Mouse (Mus musculus) brain, embryonic 14.5 days (tissue): ENCODE results near the gene Ahcyl1.

Experiments
- CTCF ChIP-seq: fragments of 200-500 bp; IDR thresholded peaks from 2 replicates; pipeline ENCODE4 v1.5.1; 2012; ENCODE audit warnings: inconsistent platforms, mild to moderate bottlenecking, moderate library complexity, borderline replicate concordance; ENCODE audit not compliant: insufficient read depth, insufficient read length; ENCODE audit errors: extremely low read depth
- POLR2A ChIP-seq: fragments of 200-500 bp; IDR thresholded peaks from 2 replicates; pipeline ENCODE4 v1.6.1; 2012; ENCODE audit warnings: mild to moderate bottlenecking, inconsistent platforms, borderline replicate concordance; ENCODE audit not compliant: poor library complexity, insufficient read depth, insufficient read length, severe bottlenecking; ENCODE audit errors: extremely low read depth

GRCm38 (mm10) chr3:107738620-107739019, 42.3 kb upstream of the Ahcyl1 start:
- TF ChIP-seq POLR2A (no peak), CTCF (no peak)
